Mouse (Mus musculus) testis, postnatal 10 days (tissue): ENCODE data around the gene Dlat.
A peak's percentile ranks its signal among the peaks of the same experiment; 100 is the strongest.

Source experiments
- DNase-seq: peaks from one replicate; pipeline ENCODE4 v3.0.0; 2021; ENCODE audit warnings: low spot score

The Dlat gene

DNA sequence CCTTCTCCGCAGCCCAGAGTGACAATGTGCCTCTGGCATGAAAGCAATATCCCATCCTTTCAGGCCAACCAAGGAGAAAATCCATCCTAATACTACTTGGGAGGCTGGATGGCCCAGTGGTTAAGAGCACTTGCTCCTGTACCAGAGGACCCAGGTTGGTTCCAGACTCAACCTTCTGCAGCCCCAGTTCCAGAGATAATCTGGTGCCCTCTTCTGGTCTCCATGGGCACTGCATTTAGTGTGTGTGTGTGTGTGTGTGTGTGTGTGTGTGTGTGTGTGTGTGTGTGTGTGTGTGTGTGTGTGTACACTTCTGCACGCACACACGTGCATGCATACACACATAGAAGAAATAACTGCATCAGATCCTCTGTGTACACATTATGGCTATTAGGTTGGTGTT, 66.0 kb downstream of the Dlat start:
- DNase-seq = peak; percentile 50

DNA sequence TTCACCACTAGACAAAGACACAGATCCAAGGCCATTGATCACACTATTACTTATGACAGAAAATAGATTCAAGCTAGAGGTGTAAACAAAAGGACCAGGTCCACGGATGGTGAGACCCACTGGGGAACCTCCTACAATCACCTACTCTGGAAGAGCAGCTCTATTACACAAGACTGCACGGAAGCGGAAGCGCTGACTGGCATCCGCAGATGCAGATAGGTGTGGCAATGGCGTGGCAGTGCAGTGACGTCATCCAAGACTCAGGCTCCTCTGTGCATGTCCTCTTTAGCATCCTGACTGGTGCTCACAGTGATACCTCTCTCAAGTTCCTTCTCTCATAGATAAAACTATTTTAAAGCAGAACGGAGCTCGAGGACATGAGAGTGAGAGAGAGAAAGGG, 66.6 kb downstream of the Dlat start:
- DNase-seq = no peak

DNA sequence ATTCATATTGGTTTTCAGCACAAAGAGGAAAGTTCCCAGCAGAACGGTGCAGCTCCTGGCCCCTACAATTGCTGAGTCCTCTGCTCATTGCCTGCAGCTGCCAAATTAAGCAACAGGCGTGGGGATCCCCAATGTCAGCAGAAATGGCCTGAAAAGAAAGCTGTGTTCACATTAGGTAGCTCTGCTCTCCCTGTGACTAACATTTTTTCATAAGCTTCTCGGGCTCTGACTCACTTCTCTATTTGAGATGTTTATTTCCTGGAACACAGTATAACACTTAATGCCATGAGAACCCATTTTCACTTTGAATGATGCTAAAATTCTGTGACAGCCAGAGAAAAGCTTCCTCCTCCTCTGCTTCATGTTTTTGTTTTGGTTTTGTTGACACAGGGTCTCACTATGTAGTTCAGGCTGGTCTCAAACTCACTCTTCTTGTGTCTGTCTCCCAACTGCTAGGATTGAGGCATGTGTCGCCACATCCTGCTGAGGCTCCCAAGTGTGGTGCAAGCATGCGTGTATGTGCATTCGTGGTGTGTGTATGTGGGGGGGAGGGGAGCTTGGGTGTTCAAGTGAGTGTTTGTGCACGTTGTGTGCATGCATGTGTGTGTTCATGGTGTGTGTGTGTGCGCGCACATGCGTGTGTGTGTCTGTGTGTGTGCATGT, 68.6 kb downstream of the Dlat start:
- no peak for DNase-seq

DNA sequence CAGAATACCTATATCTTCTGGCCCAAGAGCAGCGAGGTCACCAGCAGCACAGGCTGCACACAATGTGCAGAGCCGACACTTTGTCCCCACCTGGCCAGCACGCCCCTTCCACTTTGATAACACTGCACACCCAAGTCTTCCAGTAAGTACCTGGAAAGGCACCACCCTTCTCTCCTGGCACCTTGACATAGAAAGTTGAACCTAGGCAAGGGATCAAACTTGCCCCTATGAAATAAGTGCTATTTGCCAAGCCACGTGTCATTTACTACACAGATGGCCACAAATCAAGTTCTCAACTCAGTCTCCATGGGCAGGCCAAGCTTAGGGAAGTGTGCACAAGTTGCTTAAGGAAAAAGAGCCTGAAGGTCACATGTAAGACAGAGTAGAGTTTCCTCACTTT, 72.6 kb downstream of the Dlat start:
- no peak for DNase-seq

DNA sequence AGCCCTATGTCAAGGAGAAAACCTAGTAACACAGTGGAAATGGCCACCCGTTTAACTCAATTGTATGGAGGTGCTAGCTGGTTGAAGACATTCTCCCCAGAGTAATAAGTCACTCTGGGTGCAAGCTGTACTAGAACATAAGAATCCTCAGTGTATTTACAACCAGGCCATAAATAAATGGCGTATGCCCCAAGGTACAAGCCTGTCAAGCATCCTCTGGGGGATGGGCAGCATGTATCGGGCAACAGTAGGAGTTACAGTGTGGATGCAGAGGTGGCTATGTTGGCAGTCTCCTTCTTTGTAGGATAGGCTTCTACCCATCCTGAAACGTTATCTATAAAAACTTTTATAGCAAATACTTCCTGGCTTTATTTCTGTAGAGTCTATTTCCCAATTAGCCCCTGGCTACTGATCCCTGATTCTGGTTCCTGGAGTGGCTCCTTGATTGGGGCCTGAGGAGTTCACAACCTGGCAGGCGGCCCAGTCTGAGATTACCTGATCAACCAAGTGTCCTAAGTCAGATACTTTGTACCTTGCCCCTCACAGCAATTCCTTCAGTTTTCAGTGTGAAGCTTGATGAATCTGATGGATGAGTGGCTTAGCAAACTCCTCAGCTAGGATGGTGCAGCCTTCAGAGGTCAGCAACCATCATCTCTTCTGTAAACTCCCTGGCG, 74.3 kb downstream of the Dlat start:
- no peak for DNase-seq
